Mouse (Mus musculus) layer of hippocampus, adult 18-20 months (tissue): ENCODE measurements at regions not wholly inside any gene's neighbourhood (a gene's known extent, or its start where the extent isn't known, plus 50 kb on each side); places are given as distances from the start of the nearest gene placed in this dataset.
A peak's percentile ranks its signal among the peaks of the same experiment; 100 is the strongest.
"Not testable (repeated sequence)": the region's sequence is repeated elsewhere in the genome, so short reads cannot be mapped to it uniquely, and the experiment has no call there.

Experiments used
- DNase-seq, 2 experiments: peaks; one replicate each; pipeline ENCODE4 v3.0.0; 2022; ENCODE audit warnings: low spot score in 2 of 2

GRCm38 (mm10) chr13:4858341-4858740 is 249.4 kb upstream of the Akr1e1 start:
- DNase-seq = no peak

GRCm38 (mm10) chr13:4839481-4839880 is 230.5 kb upstream of the Akr1e1 start:
- not testable (repeated sequence) for DNase-seq

DNA sequence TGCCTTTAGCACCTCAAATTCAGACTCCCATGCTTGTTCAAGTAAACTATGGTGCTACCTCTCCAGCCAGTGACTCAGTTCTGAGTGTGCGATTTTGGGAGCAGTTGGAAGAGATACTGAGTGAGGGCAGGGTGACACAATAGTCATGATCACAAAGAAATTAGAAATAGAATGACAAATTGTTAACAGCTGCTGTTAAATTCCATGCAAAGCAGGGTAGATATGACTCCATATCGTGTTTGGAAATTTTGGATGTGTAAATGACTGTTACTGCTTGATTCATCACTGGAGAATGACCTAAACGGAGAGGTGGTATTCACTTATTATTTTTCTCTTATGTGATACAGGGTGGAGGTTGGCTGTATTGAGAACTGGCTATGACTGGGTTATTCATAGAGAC is 217.8 kb upstream of the Akr1e1 start:
- DNase-seq = no peak

- not testable (repeated sequence) for DNase-seq
Measured at GRCm38 (mm10) chr13:4825749-4826148, 216.8 kb upstream of the Akr1e1 start.

GRCm38 (mm10) chr13:4806876-4807275 is 197.9 kb upstream of the Akr1e1 start:
- no peak for DNase-seq

GRCm38 (mm10) chr13:4800666-4801065 is 191.7 kb upstream of the Akr1e1 start:
- DNase-seq = no peak

- DNase-seq = no peak
Measured at GRCm38 (mm10) chr13:4791139-4791538, 182.2 kb upstream of the Akr1e1 start.

DNA sequence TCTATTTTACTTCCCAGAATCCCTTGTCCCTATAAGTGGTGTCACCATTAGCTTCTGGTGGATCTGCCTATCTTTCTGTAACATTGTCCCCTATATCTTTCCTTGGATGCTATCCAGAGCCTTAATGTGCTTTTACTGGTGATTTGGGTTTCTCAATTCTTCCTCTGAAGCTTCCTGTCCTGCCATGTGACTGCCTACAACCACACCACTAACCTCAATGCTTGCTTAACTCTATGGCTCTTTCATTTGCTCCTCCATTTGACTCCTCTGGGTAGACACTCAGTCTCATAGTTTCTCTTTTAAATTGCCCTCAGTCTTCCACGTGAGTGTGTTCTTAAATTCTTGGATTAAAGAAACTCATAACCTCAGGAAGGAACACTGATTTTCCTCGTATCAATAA is 181.4 kb upstream of the Akr1e1 start:
- no peak for DNase-seq

DNA sequence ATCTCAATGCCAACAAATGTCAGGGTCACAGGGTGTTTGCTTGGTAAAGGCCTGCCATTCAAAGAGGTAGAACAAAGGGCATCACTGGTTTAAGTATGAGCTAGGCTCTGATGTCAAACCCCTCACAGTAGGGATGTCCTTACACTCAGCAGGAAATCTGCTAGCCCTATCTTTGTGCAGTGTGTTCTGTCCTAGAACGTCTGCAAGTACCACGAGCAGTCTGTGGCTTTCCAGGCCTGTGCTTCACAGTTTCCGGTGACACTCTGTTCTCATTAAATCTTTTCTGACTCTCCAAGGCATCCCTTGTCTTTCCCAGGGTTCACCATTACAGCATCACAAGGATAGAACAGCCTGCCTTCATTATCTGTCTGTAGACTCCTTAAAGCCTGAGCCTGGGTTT is 174.3 kb upstream of the Akr1e1 start:
- DNase-seq = no peak

DNA sequence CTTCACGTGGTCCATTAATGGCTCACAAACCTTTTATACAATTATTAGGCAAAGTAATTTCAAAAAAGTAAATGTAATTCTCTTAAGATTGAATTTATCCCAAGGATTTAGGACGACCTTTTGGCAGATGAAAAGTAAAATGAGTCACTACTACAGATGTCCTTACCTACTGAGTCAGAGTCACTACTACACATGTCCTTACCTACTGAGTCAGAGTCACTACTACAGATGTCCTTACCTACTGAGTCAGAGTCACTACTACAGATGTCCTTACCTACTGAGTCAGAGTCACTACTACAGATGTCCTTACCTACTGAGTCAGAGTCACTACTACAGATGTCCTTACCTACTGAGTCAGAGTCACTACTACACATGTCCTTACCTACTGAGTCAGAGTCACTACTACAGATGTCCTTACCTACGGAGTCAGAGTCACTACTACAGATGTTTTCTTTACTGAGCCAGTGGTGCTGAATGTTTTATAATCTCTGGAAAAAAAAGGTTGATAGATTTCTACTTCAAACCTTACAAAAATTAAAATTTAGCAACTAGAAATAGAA is 169.4 kb upstream of the Akr1e1 start:
- DNase-seq = not testable (repeated sequence)

GRCm38 (mm10) chr13:4776855-4777254 is 167.9 kb upstream of the Akr1e1 start:
- DNase-seq = peak; percentile 30 to 45

DNA sequence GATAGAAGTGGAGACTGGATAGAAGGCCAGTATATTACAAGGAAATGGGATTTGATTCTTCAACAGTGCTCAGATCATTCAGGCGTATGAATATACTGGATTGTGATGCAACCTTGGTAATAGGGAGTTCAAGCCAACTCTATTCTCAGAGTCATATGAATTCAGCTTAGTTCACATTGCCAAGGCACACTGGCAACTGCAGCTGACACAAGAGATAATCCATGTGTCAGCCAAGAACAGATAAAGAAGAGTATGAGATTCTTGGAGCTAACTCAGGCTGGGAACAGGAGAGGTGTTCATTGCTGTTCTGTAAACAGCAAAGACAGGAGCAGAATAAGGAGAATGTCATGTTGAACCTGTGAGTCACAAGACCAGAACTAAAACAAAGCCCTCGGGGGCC is 163.3 kb upstream of the Akr1e1 start:
- DNase-seq = no peak

GRCm38 (mm10) chr13:4771120-4772075 is 162.4 kb upstream of the Akr1e1 start:
- DNase-seq = peak; percentile 65 to 83

DNA sequence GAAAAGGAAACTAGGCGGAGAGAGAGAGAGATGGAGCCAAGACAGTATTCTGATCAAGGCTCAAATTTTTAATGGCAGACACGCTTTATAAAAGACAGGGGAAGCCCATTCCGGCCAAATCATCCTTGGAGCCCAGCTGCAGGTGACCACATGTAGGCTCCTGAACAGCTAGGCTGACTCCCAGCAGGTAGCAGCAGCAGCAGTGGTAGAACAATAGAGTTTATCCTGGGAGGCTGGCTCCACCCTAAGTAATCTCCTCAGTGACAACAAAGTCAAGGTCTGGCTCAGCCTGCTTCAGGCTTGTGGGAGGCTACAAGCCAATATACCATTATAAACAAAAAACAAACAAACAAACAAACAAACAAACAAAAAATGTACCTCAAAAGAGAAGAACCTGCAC is 151.0 kb upstream of the Akr1e1 start:
- DNase-seq = no peak

DNA sequence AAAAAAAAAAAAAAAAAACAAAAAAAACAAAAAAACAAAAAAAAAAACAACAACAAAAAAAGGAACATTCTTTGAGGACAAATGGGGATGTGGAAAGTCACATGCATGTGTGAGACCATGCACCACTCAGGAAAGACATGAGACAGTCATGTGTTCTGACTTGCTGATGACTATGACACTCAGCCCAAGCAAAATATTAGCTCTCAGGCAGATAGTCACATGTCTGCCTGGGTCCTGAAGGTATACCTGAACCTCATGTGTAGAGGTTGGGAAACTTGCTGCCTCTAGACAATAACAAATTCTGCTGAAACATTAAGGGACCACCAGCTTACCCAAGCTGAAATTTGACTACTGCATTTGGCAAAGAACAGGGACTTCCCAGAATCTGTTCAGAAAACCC is 147.6 kb upstream of the Akr1e1 start:
- DNase-seq = no peak

DNA sequence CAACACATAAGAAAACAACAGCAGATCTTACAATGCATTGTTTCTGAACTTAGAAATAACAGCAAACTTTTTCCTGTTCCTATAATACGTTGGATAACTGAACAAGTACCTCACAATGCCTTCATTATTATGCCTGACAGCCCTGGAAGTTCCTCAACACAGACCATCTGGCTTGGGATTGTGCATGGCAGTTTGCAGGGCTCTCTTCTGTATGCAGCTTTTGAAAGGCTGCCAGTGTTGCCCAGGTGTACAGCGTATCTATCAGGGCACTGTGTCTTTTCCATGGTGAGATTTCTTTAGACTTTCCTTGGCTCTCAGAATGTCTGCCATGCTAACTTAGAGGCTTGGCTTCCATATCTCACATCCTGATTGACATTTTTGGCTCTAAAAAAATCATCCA is 134.0 kb upstream of the Akr1e1 start:
- peak in 1 of 2 experiments; percentile 2 for DNase-seq

GRCm38 (mm10) chr13:4716299-4716698 is 107.3 kb upstream of the Akr1e1 start:
- not testable (repeated sequence) for DNase-seq

DNA sequence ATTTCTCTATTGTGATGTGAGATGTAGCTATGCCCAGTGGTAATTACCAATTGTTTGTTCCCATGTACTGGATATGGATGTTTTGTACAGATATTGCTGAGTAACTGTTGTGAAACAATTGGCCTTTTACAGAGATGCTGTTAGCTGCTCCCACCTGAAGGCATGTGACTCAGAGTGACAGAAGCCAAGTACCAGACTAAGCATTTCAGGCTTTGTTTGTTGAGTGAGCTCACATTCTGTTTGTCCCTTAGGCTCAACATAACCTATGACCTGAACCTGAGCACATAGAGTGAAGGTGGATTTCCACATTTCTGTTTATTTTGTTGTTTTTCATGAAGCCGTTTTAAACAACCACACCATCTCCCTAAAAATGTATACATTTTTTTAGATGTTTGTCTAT is 105.8 kb upstream of the Akr1e1 start:
- DNase-seq = no peak

- no peak for DNase-seq
Measured at GRCm38 (mm10) chr13:4712698-4713097, 103.7 kb upstream of the Akr1e1 start.

DNA sequence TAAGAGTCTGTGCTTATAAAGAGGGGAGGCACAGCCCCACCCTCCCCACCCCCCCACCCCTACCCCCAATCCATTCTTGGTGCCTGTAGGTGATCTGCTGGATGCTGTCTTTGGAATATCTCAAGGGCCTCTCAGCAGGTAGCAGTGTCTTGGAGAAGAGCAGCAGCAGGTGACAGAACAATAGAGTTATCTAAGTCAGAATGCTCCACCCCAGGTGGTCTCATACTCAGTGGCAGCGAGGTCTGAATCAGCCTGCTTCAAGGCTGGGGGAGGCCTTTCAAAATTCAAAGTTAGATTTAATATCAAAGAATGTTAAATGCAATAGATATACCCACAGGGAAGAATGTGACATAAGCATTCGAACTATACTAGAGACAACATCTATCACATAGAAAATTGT is 90.6 kb upstream of the Akr1e1 start:
- DNase-seq = not testable (repeated sequence)

- DNase-seq = peak; percentile 23 to 71
Measured at GRCm38 (mm10) chr13:4666375-4667140, 57.6 kb upstream of the Akr1e1 start.

DNA sequence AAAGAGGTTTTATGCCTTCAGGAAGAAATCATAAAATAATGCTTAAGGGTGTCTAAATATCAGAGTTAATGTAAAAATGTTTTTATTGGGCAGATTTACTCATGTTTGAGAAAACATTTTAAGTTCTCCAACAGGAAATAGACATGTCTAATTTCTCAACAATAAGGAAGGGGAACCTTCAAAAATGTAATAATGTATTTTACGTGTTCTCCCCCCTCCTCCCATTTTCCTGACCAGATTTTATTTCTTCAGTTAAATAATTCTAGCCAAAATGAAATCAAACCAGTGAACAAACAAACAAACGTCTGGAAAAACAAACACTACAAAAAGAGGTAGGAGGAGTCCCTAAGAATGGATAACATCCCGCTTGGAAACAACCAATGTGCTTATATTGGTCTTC is 54.4 kb upstream of the Akr1e1 start:
- DNase-seq = no peak
